Mouse (Mus musculus): ENCODE results near the gene Sec14l4. TPM values are rescaled to one million over a fixed set of nuclear protein-coding genes. Genes with fewer than 3 reads are reported as not detected.

Sec14l4 gene
- total RNA-seq, 2 experiments from 2014 or later = not detected

GRCm38 (mm10) chr11:4031961-4032360, 699 bp downstream of the Sec14l4 start:
- intact Hi-C loops (cut with DNase I) = no loop called here
- H3K4me3 ChIP-seq = no peak overlapping the region
- no peak overlapping the region for H3K27ac ChIP-seq
- TF ChIP-seq CTCF (IDR thresholded peaks at IDR 0.05) = no peak
- no peak for DNase-seq (ENCODE audit: extremely low spot score in 1 of 2, low spot score in 2 of 2)

- intact Hi-C loops (cut with DNase I) = no loop called here
- TF ChIP-seq CTCF (IDR thresholded peaks at IDR 0.05) = no peak
- Histone ChIP-seq H3K27ac (no peak overlapping the region), H3K4me3 (no peak overlapping the region)
- no peak for DNase-seq (ENCODE audit: extremely low spot score in 1 of 2, low spot score in 2 of 2)
These were observed 2.2 kb downstream of the Sec14l4 start for GRCm38 (mm10) chr11:4033471-4033870.

- Histone ChIP-seq H3K27ac (no peak overlapping the region), H3K4me3 (no peak overlapping the region)
- DNase-seq (ENCODE audit: extremely low spot score in 1 of 2, low spot score in 2 of 2) = no peak
- intact Hi-C loops (cut with DNase I) = no loop called here
- no peak for TF ChIP-seq CTCF (IDR thresholded peaks at IDR 0.05)
These were observed 2.9 kb downstream of the Sec14l4 start for GRCm38 (mm10) chr11:4034169-4034568.

GRCm38 (mm10) chr11:4035116-4035892, 4.0 kb downstream of the Sec14l4 start:
- Histone ChIP-seq H3K27ac (no peak overlapping the region), H3K4me3 (no peak overlapping the region)
- no peak for DNase-seq (ENCODE audit: extremely low spot score in 1 of 2, low spot score in 2 of 2)
- TF ChIP-seq CTCF (IDR thresholded peaks at IDR 0.05) = no peak
- intact Hi-C loops (cut with DNase I) = no loop called here

- Histone ChIP-seq H3K4me3 (no peak overlapping the region), H3K27ac (no peak overlapping the region)
- intact Hi-C loops (cut with DNase I) = no loop called here
- no peak for DNase-seq (ENCODE audit: extremely low spot score in 1 of 2, low spot score in 2 of 2)
- no peak for TF ChIP-seq CTCF (IDR thresholded peaks at IDR 0.05)
These were observed 4.7 kb downstream of the Sec14l4 start for GRCm38 (mm10) chr11:4035916-4036315.

- Histone ChIP-seq H3K27ac (no peak overlapping the region), H3K4me3 (no peak overlapping the region)
- no peak for DNase-seq (ENCODE audit: extremely low spot score in 1 of 2, low spot score in 2 of 2)
- TF ChIP-seq CTCF (IDR thresholded peaks at IDR 0.05) = no peak
- intact Hi-C loops (cut with DNase I) = no loop called here
These were observed 5.3 kb downstream of the Sec14l4 start for GRCm38 (mm10) chr11:4036365-4037084.

GRCm38 (mm10) chr11:4039951-4040350, 8.7 kb downstream of the Sec14l4 start:
- H3K4me3 ChIP-seq = no peak overlapping the region
- no peak for TF ChIP-seq CTCF (IDR thresholded peaks at IDR 0.05)
- intact Hi-C loops (cut with DNase I) = loop anchor here (5.0 kb wide), 1 partner anchor 42 kb away; no protein-coding TSS in a partner anchor
- no peak for DNase-seq (ENCODE audit: extremely low spot score in 1 of 2, low spot score in 2 of 2)
- no peak overlapping the region for H3K27ac ChIP-seq

- intact Hi-C loops (cut with DNase I) = loop anchor here (5.0 kb wide), 1 partner anchor 41 kb away; no protein-coding TSS in a partner anchor
- Histone ChIP-seq H3K4me3 (no peak overlapping the region), H3K27ac (no peak overlapping the region)
- no peak for DNase-seq (ENCODE audit: extremely low spot score in 1 of 2, low spot score in 2 of 2)
- no peak for TF ChIP-seq CTCF (IDR thresholded peaks at IDR 0.05)
These were observed 9.9 kb downstream of the Sec14l4 start for GRCm38 (mm10) chr11:4041123-4041625.

- no peak for DNase-seq (ENCODE audit: extremely low spot score in 1 of 2, low spot score in 2 of 2)
- no peak overlapping the region for H3K27ac ChIP-seq
- TF ChIP-seq CTCF (IDR thresholded peaks at IDR 0.05) = no peak
- intact Hi-C loops (cut with DNase I) = loop anchor here (5.0 kb wide), 1 partner anchor 39 kb away; no protein-coding TSS in a partner anchor
- no peak overlapping the region for H3K4me3 ChIP-seq
These were observed 11.8 kb downstream of the Sec14l4 start for GRCm38 (mm10) chr11:4043081-4043480.

- no peak overlapping the region for H3K4me3 ChIP-seq
- H3K27ac ChIP-seq = no peak overlapping the region
- intact Hi-C loops (cut with DNase I) = no loop called here
- no peak for DNase-seq (ENCODE audit: extremely low spot score in 1 of 2, low spot score in 2 of 2)
- no peak for TF ChIP-seq CTCF (IDR thresholded peaks at IDR 0.05)
These were observed 15.3 kb downstream of the Sec14l4 start for GRCm38 (mm10) chr11:4046526-4046925.

- intact Hi-C loops (cut with DNase I) = no loop called here
- Histone ChIP-seq H3K4me3 (no peak overlapping the region), H3K27ac (no peak overlapping the region)
- no peak for TF ChIP-seq CTCF (IDR thresholded peaks at IDR 0.05)
- DNase-seq (ENCODE audit: extremely low spot score in 1 of 2, low spot score in 2 of 2) = no peak
These were observed 16.5 kb downstream of the Sec14l4 start for GRCm38 (mm10) chr11:4047766-4048165.

GRCm38 (mm10) chr11:4048438-4048837, 17.2 kb downstream of the Sec14l4 start:
- TF ChIP-seq CTCF (IDR thresholded peaks at IDR 0.05) = no peak
- no peak for DNase-seq (ENCODE audit: extremely low spot score in 1 of 2, low spot score in 2 of 2)
- intact Hi-C loops (cut with DNase I) = no loop called here
- Histone ChIP-seq H3K27ac (no peak overlapping the region), H3K4me3 (no peak overlapping the region)
